Mouse (Mus musculus): ENCODE results near the gene Ppp1r11. TPM values are rescaled to one million over a fixed set of nuclear protein-coding genes. Genes with fewer than 3 reads are reported as not detected.
"Not testable (repeated sequence)": the region's sequence is repeated elsewhere in the genome, so short reads cannot be mapped to it uniquely, and the experiment has no call there.

Ppp1r11 gene
- total RNA-seq (2015; ENCODE audit: low replicate concordance) (21.9 and 35.5 TPM in 2 replicates), total RNA-seq (2017; ENCODE audit: low replicate concordance) (8.8 and 14.4 TPM in 2 replicates)

DNA sequence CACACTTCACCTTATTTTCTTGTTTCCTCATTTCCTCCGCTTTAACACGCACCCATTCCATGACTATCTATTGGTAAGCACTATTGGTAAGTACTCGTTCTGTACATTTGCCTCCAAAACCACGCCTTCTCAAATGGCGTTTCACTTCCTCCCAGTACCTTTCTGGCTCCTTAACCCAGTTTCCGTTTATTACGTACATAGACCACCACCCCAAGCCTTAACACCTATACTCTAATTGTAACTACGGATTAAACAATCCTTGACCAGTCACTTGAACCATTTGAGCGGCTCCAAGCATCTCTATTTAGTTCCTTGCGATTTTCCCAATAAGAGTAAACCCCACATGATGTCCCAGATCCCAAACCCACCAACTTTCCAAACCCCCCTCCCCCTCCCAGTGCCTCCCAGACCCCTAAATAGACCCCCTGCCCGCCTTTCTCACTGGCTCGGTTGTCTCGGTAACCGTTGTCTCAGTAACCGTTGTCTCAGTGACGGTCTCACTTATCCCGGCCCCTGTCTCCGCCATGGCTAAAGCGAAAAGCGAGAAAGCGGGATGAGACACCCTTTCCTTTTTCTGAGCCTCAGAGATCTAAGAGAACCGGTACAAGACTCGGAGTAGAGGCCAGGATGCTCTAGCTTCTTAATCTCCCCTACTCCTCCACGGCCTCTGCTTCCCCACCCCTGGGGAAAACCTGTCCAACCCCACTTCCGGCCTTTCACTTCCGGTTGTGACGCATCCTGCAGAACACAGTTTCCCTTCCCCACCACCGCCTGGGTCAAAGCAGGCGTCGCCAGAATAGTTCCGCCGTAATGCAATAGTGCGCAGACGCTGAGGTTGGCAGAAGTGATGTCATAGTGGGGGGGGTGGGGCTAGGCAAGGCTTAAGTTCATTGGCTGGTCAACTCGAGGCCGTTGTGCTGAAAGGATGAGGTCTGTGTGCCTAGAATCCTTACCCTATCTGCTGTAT, at the start of gene Ppp1r11:
Gene Ppp1r11 (minus strand): TSS at position 761 of the 967 bp plus-strand sequence.
- peak; percentile 99 for ATAC-seq (replicated peaks; ENCODE audit: low FRiP score, poor library complexity, severe bottlenecking)

- no peak for ATAC-seq (replicated peaks; ENCODE audit: low FRiP score, poor library complexity, severe bottlenecking)
Measured at GRCm38 (mm10) chr17:37000863-37001262, 49.3 kb upstream of the Ppp1r11 start, which contains the start of gene Zfp57. Zfp57 (plus strand) TSS chr17:37001163.

GRCm38 (mm10) chr17:36998477-36998876, 46.9 kb upstream of the Ppp1r11 start:
- no peak for ATAC-seq (replicated peaks; ENCODE audit: low FRiP score, poor library complexity, severe bottlenecking)

DNA sequence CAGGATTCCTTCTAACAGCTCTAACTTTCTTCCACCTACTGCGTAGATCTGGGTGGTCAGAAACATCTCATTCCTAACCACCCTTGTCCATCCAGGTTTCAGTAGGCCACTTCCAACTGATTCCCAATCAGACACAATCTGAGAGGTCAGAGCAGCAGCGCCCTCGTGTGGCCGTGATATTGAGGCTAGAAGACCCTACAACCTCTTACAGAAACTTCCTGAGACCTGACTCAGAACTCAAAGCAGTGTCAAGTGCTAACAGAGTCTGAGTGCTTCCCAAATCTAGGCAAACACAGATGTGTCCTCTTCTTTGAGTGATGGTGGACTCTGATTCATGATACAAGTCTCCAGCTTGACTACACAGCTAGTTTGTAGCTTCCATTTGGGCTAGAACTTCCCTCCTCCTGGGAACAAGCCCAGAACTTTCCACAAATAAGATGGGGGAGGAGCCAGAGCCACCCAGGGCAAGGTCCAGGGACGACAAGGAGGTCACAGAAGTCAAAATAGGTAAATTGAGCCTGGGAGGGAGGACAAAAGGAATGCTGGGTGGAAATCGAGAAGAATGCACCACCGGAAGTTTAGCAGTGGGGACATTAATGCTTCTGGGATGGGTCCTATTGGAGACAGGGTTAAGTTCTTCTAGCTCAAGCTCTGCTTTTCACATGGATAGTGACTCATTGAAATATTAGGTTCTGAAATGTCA, 45.6 kb upstream of the Ppp1r11 start:
- no peak; the same call in 1 of the 2 replicates for ATAC-seq (replicated peaks; ENCODE audit: low FRiP score, poor library complexity, severe bottlenecking)

DNA sequence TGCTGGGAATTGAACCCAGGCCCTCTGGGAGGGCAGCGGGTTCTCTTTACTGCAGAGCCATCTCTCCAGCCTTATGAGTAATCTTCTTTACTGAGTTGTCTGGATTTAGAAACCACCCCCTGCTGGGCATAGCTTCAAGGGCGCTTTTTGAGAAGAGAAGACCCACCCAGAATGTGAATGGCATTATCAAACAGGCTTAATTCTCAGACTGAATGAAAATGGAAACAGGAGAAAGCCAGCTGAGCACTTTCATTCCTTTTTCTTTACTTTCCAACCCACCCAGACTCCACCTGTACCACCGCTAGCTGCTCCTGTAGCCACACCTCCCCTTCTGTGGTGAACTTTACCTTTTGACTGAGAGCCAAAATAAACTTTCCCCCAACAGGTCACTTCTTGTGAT, 43.9 kb upstream of the Ppp1r11 start:
- no peak for ATAC-seq (replicated peaks; ENCODE audit: low FRiP score, poor library complexity, severe bottlenecking)

DNA sequence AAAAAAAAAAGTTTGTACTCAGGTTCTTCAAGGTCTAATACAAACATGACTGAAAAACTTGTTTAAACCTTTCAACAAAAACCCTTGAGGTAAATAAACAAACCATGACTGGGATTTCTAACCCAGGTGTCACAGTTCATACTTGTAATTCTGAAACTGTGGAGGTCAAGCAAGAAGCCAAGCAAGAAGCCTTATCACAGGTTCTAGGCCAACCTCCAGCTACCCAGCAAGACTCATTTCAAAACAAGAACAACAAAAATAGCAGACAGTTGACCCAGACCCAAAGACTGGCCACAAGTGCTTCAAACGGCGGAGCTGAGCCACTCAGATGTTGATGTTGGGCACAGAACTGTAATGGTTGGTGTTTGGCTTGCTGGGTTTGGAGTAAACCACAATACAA, 43.0 kb upstream of the Ppp1r11 start:
- ATAC-seq (replicated peaks; ENCODE audit: low FRiP score, poor library complexity, severe bottlenecking), result no peak

- no peak for ATAC-seq (replicated peaks; ENCODE audit: low FRiP score, poor library complexity, severe bottlenecking)
Measured at GRCm38 (mm10) chr17:36993770-36994325, 42.3 kb upstream of the Ppp1r11 start.

GRCm38 (mm10) chr17:36992336-36993104, 41.0 kb upstream of the Ppp1r11 start:
- ATAC-seq (replicated peaks; ENCODE audit: low FRiP score, poor library complexity, severe bottlenecking), result no peak

- ATAC-seq (replicated peaks; ENCODE audit: low FRiP score, poor library complexity, severe bottlenecking), result not testable (repeated sequence)
Measured at GRCm38 (mm10) chr17:36990630-36991029, 39.1 kb upstream of the Ppp1r11 start.

- ATAC-seq (replicated peaks; ENCODE audit: low FRiP score, poor library complexity, severe bottlenecking), result no peak
Measured at GRCm38 (mm10) chr17:36989437-36989836, 37.9 kb upstream of the Ppp1r11 start, which contains the start of gene H2-M5. H2-M5 (minus strand) TSS chr17:36989537.

DNA sequence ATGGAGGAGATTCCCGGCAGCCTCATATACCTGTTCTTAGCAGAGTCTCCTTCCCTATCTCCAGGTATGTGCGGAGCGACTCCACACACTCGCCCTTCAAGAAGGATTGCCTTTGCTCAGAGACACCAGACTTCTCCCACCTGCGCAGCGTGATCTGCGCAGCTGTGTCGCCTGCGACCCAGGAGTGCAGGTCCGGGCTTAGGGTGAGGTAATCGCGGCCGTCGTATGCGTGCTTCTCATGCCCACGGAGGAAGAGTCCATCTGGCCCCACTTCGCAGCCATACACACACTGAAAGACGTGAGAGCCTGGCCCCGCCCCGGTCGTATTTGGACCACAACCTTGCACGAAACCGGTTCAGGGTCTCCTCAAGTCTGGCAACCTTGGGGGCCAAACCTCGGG, 36.9 kb upstream of the Ppp1r11 start:
- no peak for ATAC-seq (replicated peaks; ENCODE audit: low FRiP score, poor library complexity, severe bottlenecking)

DNA sequence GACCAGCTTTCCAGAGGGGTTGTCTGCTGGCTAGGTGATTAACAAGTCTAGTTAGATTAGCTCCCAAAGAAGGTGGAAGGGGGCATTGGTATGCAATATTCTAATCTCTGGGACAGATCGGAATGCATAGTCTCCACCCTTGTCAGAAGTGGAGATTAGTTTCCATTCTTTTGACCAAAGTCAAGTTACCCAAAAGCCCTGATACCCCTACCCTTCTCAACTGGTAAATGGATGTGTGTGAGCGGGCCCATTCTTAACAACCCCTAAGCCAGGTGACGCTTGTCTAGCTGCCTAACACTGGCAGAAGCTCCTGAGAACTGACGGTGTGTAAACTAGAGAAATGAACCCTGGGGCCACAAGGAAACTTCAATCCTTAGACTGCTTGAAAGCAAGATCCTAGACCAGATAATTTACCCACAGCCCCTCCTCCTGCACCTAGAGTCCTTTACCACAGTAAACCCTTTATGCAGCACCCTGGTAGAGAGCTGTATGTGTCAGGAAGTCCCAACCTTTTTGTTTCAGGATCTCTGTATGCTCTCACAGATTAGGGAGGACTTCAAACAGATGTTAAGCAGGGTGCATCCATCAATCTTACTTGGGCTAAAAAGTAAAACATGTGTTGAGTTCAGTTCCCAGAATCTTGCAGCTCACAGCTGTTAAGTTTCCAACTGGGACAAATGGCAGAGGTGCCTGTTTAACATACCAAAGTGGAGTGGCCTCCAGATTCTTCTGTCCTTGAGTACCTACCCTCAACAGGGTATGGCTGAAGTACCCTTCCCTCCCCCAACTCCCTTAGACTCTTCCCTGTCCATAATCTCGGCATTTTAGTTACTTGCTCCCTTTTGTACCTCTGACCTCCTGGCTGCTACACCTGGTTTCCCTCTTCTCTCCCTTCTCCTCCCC, 31.0 kb upstream of the Ppp1r11 start:
- no peak for ATAC-seq (replicated peaks; ENCODE audit: low FRiP score, poor library complexity, severe bottlenecking)

GRCm38 (mm10) chr17:36981845-36982244, 30.3 kb upstream of the Ppp1r11 start:
- ATAC-seq (replicated peaks; ENCODE audit: low FRiP score, poor library complexity, severe bottlenecking), result no peak

DNA sequence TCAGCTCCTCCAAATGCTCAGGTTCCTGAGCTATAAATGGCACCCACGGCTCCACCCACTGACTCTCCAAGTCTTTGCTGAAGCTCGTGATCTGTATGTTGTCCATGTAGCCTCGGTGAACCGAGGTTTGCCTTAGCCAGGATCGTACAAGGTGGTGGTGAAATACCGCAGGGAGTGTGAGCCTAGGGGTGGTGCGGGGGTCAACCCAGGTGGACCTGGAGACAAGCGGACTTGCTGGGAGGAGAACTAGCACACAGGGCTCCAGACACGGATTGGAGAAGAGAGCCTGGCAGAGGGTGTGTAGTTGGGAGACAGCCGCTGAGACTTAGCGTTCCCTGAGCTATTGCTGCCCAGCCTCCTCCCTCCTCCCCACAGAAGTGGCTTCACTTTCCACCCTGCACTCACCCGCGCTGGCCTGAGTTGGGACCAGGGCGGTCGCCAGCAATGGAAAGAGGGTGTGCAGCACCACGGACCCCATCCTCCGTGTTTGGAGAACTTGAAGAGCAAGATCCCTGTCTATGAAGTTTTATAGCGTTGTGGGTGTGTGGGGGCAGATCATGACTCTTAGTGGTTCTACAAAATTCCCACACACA, 29.8 kb upstream of the Ppp1r11 start, which contains the start of gene 2410137M14Rik:
Gene 2410137M14Rik (minus strand): TSS at position 17 of the 593 bp plus-strand sequence.
- no peak for ATAC-seq (replicated peaks; ENCODE audit: low FRiP score, poor library complexity, severe bottlenecking)

DNA sequence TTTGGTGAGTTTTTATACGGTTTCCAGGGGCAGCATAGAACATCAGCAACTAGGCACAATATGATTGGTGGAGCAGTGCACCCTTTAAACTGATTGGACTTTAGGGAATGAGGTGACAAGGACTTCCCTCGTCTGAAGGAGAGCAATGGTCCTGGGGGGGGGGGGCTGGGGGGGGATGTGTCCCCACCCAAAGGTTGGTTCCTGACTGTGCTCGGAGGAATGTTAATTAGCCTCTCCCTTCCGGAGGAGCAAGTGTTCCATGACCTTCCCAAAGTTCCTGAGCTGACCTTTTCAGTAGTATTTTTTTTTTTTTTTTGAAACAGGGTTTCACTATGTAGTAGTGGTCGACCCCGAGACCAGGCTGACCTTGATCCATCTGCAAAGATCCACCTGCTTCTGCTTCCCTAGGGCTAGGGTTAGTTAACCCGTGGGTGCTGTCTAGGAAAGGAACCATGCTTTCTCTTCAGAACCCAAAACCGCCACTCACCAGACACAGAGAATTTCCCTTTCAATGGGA, 21.8 kb upstream of the Ppp1r11 start:
- no peak for ATAC-seq (replicated peaks; ENCODE audit: low FRiP score, poor library complexity, severe bottlenecking)

GRCm38 (mm10) chr17:36972791-36973190, 21.2 kb upstream of the Ppp1r11 start:
- ATAC-seq (replicated peaks; ENCODE audit: low FRiP score, poor library complexity, severe bottlenecking), result no peak

- ATAC-seq (replicated peaks; ENCODE audit: low FRiP score, poor library complexity, severe bottlenecking), result no peak
Measured at GRCm38 (mm10) chr17:36971172-36971850, 19.8 kb upstream of the Ppp1r11 start.

Data from erythroblast, adult 5-6 weeks (primary cell).